Mouse (Mus musculus) embryonic facial prominence, embryonic 15.5 days (tissue): ENCODE results near the gene Cebpa. TPM values are rescaled to one million over a fixed set of nuclear protein-coding genes. Genes with fewer than 3 reads are reported as not detected.

Experiments
- ATAC-seq: fragments of 200-750 bp; cut with Nextera tagmentation; 2 replicates; pipeline ENCODE4 v1.8.0; 2017; ENCODE audit warnings: low read depth, moderate TSS enrichment; ENCODE audit not compliant: insufficient number of reproducible peaks, low FRiP score, low TSS enrichment
- H3K27ac ChIP-seq: fragments of 300-500 bp; sonication (generic); replicated peaks from 2 replicates; pipeline ENCODE4 v1.5.1; 2015; ENCODE audit warnings: mild to moderate bottlenecking, inconsistent platforms
- H3K27me3 ChIP-seq: fragments of 300-500 bp; sonication (generic); 2 replicates; pipeline ENCODE4 v1.6.1; 2015; ENCODE audit warnings: inconsistent platforms
- H3K36me3 ChIP-seq: fragments of 300-500 bp; sonication (generic); 2 replicates; pipeline ENCODE4 v1.6.1; 2015; ENCODE audit warnings: mild to moderate bottlenecking, inconsistent platforms
- H3K4me1 ChIP-seq: fragments of 300-500 bp; sonication (generic); 2 replicates; pipeline ENCODE4 v1.6.1; 2015; ENCODE audit warnings: inconsistent platforms
- H3K4me2 ChIP-seq: fragments of 300-500 bp; sonication (generic); replicated peaks from 2 replicates; pipeline ENCODE4 v1.6.1; 2015; ENCODE audit warnings: mild to moderate bottlenecking, inconsistent platforms
- H3K4me3 ChIP-seq: fragments of 300-500 bp; sonication (generic); replicated peaks from 2 replicates; pipeline ENCODE4 v1.5.1; 2015; ENCODE audit warnings: mild to moderate bottlenecking, inconsistent platforms
- H3K9ac ChIP-seq: fragments of 300-500 bp; sonication (generic); 2 replicates; pipeline ENCODE4 v1.6.1; 2015; ENCODE audit warnings: inconsistent platforms
- H3K9me3 ChIP-seq: fragments of 300-500 bp; sonication (generic); replicated peaks from 2 replicates; pipeline ENCODE4 v1.6.1; 2016; ENCODE audit warnings: inconsistent platforms
- WGBS: fragments of 180-500 bp; shearing (Covaris S2); methylation state at CpG from one replicate; pipeline ENCODE4 v1.1.7; 2015; 5-methylcytosine and 5-hydroxymethylcytosine counted together
- polyA plus RNA-seq: library from polyadenylated mRNA; unstranded; fragments of >200 nt; fragmentation: Nextera tagmentation; extraction: Ambion mirVana; gene quantifications from 2 replicates; pipeline ENCODE4 v1.2.1, GENCODE M21; 2015

The Cebpa gene
- polyA plus RNA-seq, 1 experiment from 2014 or later, result 16.6 TPM

GRCm38 (mm10) chr7:35130059-35130738, 11.1 kb downstream of the Cebpa start:
- Histone ChIP-seq H3K36me3 (no peaks in the 10 kb centered on the region), H3K27me3 (peaks cover 4% of the 10 kb centered on the region; the same call in 1 of the 2 replicates)
- whole genome bisulfite sequencing, result 76% methylated on average over 13 of the region's 13 CpGs

GRCm38 (mm10) chr7:35130888-35131287, 11.8 kb downstream of the Cebpa start:
- 79% methylated on average over 5 of the region's 5 CpGs for WGBS
- no peak for ATAC-seq
- no peak overlapping the region for H3K4me3 ChIP-seq

More at GRCm38 (mm10) chr7:35130059-35130738, 11.1 kb downstream of the Cebpa start:
- ATAC-seq, result no peak
- Histone ChIP-seq H3K4me1 (peaks cover 47% of the 10 kb centered on the region), H3K9ac (no peak overlapping the region), H3K9me3 (no peaks in the 10 kb centered on the region), H3K4me2 (no peak overlapping the region), H3K4me3 (no peak overlapping the region), H3K27ac (peak overlapping the region; percentile 28; the same call in 1 of the 2 replicates)

DNA sequence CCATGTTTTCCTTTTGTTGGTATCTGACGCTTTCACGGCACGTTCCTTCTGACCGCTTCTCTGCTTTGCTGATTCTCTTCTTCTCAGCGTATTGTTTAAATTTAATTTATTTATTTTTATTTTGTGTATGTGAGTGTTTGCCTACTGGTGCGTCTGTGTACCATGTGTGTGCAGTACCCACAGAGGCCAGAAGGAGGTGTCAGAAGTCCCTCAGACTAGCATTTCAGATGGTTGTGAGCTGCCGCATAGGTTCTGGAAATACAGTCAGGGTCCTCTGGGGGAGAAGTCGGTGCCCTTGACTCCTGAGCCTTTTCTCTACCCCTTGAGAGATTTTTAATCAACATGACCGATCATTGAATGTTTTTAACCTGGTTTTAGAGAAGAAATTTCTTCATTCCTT, 12.5 kb downstream of the Cebpa start:
- no peaks in the 10 kb centered on the region for H3K9me3 ChIP-seq
- H3K27me3 ChIP-seq, result peaks cover 4% of the 10 kb centered on the region; the same call in 1 of the 2 replicates
- H3K4me2 ChIP-seq, result no peak overlapping the region
- no peaks in the 10 kb centered on the region for H3K36me3 ChIP-seq
- WGBS, result 95% methylated on average over 9 of the region's 9 CpGs
- peaks cover 51% of the 10 kb centered on the region for H3K4me1 ChIP-seq
- H3K9ac ChIP-seq, result no peak overlapping the region
- no peak for ATAC-seq
- H3K4me3 ChIP-seq, result no peak overlapping the region
- no peak overlapping the region for H3K27ac ChIP-seq

More at GRCm38 (mm10) chr7:35130888-35131287, 11.8 kb downstream of the Cebpa start:
- no peak overlapping the region for H3K9ac ChIP-seq
- H3K9me3 ChIP-seq, result no peaks in the 10 kb centered on the region
- H3K27me3 ChIP-seq, result peaks cover 4% of the 10 kb centered on the region; the same call in 1 of the 2 replicates
- no peak overlapping the region for H3K4me2 ChIP-seq
- H3K27ac ChIP-seq, result no peak overlapping the region
- H3K4me1 ChIP-seq, result peaks cover 51% of the 10 kb centered on the region
- H3K36me3 ChIP-seq, result no peaks in the 10 kb centered on the region

DNA sequence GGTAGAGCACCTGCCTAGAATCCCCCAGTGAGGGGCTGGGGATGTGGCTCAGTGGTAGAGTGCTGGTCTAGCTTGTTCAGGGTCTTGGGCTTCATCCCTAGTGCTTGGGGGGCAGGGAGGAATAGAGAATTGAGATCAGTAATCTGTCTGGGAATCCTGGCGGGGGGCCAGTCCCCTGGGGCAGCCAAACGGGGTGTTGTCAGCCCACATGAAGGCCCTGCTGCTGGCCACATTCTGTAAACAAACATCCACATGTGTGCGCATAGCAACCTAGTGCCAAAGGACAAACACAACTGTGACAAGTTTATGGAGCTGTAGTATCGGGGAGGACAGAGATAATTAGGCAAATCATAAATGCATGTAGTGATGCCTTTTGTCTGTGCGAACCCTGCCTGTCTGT, 15.5 kb downstream of the Cebpa start:
- H3K27me3 ChIP-seq, result 0 out of 2 replicates have a peak, but pooled peaks cover 4% of the 10 kb centered on the region
- no peaks in the 10 kb centered on the region for H3K36me3 ChIP-seq
- no peak overlapping the region for H3K4me2 ChIP-seq
- WGBS, result 17% methylated on average over 5 of the region's 5 CpGs
- no peak for ATAC-seq
- H3K9me3 ChIP-seq, result no peaks in the 10 kb centered on the region
- no peak overlapping the region for H3K4me3 ChIP-seq
- no peak overlapping the region for H3K27ac ChIP-seq
- peaks cover 34% of the 10 kb centered on the region for H3K4me1 ChIP-seq
- no peak overlapping the region for H3K9ac ChIP-seq

DNA sequence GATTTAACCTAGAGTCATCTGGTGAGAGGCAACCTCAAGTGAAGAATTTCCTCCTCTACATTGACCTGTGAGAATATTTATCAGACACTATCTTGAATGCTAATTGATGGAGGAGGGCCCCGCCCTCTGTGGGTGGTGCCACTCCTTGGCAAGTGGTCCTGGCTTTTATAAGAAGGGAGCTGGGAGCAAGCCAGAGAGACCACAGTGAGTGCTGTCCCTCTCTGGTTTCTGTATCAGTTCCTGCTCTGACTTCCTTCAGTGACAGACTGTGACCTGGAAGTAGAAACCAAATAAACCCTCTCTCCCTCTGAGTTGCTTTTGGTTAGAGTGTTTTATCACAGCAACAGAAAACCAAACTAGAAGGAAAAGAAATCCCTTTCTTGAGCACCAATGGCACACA, 18.4 kb downstream of the Cebpa start:
- H3K27me3 ChIP-seq, result no peaks in the 10 kb centered on the region
- no peak overlapping the region for H3K4me3 ChIP-seq
- H3K9ac ChIP-seq, result no peak overlapping the region
- WGBS, result 79% methylated on average over 1 of the region's 1 CpGs
- ATAC-seq, result no peak
- H3K4me2 ChIP-seq, result no peak overlapping the region
- H3K36me3 ChIP-seq, result no peaks in the 10 kb centered on the region
- peaks cover 43% of the 10 kb centered on the region for H3K4me1 ChIP-seq
- H3K9me3 ChIP-seq, result no peaks in the 10 kb centered on the region
- H3K27ac ChIP-seq, result no peak overlapping the region

DNA sequence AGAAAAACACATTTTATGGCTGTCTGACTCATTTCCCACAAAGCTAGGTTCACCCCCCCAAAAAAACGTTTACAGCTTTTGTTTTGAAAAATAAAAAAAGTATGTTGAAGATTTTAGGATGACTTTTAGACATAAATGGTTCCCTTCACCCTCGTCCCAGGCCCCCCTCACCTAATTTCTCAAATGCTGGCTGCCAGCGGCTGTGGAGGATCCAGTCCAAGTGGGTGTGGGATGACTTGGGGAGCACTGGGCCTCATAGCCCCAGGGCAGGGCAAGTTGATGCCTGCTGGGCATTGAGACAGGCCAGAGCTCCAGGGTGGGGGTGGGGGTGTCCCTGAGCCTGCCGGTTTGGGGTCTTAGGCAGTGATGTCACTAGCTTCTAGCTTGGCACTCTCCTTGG, 19.4 kb downstream of the Cebpa start:
- Histone ChIP-seq H3K4me3 (no peak overlapping the region), H3K9me3 (no peaks in the 10 kb centered on the region), H3K4me2 (no peak overlapping the region), H3K27ac (no peak overlapping the region), H3K36me3 (no peaks in the 10 kb centered on the region), H3K9ac (no peak overlapping the region), H3K27me3 (no peaks in the 10 kb centered on the region), H3K4me1 (peaks cover 43% of the 10 kb centered on the region)
- WGBS, result 42% methylated on average over 4 of the region's 4 CpGs
- ATAC-seq, result no peak

GRCm38 (mm10) chr7:35139880-35140279, 20.8 kb downstream of the Cebpa start:
- H3K27ac ChIP-seq, result no peak overlapping the region
- H3K4me1 ChIP-seq, result peaks cover 36% of the 10 kb centered on the region
- H3K4me3 ChIP-seq, result no peak overlapping the region
- no peaks in the 10 kb centered on the region for H3K36me3 ChIP-seq
- 80% methylated on average over 5 of the region's 5 CpGs for whole genome bisulfite sequencing
- no peak for ATAC-seq
- H3K9ac ChIP-seq, result no peak overlapping the region
- no peaks in the 10 kb centered on the region for H3K9me3 ChIP-seq
- no peak overlapping the region for H3K4me2 ChIP-seq
- no peaks in the 10 kb centered on the region for H3K27me3 ChIP-seq

- 44% methylated on average over 5 of the region's 5 CpGs for WGBS
- H3K4me2 ChIP-seq, result no peak overlapping the region
- no peak overlapping the region for H3K4me3 ChIP-seq
- ATAC-seq, result no peak
- no peaks in the 10 kb centered on the region for H3K9me3 ChIP-seq
- H3K27me3 ChIP-seq, result no peaks in the 10 kb centered on the region
- H3K36me3 ChIP-seq, result no peaks in the 10 kb centered on the region
- H3K4me1 ChIP-seq, result peaks cover 29% of the 10 kb centered on the region
- no peak overlapping the region for H3K27ac ChIP-seq
- H3K9ac ChIP-seq, result no peak overlapping the region
These were observed 22.4 kb downstream of the Cebpa start for GRCm38 (mm10) chr7:35141519-35141918.

DNA sequence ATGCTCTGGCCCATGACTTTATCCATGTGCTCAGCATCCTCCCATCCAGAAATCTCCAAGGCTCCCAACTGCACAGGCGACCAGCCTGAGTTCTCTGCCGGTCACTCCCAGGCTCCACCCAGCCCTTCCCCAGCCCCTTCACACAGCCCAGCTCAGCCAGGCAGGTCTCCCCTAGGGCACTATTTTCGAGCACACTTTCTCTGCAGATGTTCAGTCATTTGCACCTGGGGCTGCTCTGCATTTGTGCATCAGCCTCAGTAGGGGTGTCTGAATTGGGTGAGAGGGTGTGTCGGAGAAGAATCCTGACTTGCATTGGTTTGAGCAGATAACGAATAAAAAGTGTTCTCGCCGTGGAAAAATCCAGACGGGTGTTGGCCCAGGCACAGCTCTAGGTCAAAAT, 23.4 kb downstream of the Cebpa start:
- no peak overlapping the region for H3K9ac ChIP-seq
- H3K4me3 ChIP-seq, result no peak overlapping the region
- H3K4me1 ChIP-seq, result peaks cover 29% of the 10 kb centered on the region
- H3K27ac ChIP-seq, result no peak overlapping the region
- no peaks in the 10 kb centered on the region for H3K9me3 ChIP-seq
- no peak overlapping the region for H3K4me2 ChIP-seq
- WGBS, result 62% methylated on average over 8 of the region's 8 CpGs
- ATAC-seq, result no peak
- no peaks in the 10 kb centered on the region for H3K36me3 ChIP-seq
- no peaks in the 10 kb centered on the region for H3K27me3 ChIP-seq

GRCm38 (mm10) chr7:35143864-35144618, 24.9 kb downstream of the Cebpa start:
- 58% methylated on average over 6 of the region's 6 CpGs for WGBS
- Histone ChIP-seq H3K4me3 (no peak overlapping the region), H3K4me2 (no peak overlapping the region), H3K36me3 (no peaks in the 10 kb centered on the region), H3K9ac (no peak overlapping the region), H3K9me3 (no peaks in the 10 kb centered on the region), H3K27ac (no peak overlapping the region), H3K4me1 (peaks cover 20% of the 10 kb centered on the region), H3K27me3 (no peaks in the 10 kb centered on the region)
- no peak for ATAC-seq

DNA sequence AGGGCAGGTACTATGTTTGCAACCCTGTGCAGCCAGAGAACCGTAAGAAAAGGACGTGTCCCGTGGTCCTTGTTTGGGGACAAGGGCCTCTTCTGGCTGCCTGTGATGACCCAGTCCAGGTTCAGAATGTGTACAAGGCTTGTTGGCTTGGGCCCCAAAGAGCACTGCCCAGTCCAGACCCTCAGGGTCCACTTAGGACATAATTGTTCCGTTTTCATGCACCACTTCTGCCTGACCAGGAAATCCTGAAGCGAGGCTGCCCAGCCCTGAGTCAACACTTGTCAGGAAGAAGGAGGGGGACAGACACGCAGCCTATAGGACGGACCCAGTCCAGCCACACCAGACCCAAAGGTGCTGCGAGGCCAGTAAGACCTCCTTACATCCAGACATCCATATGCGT, 26.0 kb downstream of the Cebpa start:
- Histone ChIP-seq H3K4me1 (peaks cover 28% of the 10 kb centered on the region), H3K27ac (no peak overlapping the region), H3K27me3 (no peaks in the 10 kb centered on the region), H3K36me3 (no peaks in the 10 kb centered on the region), H3K4me3 (no peak overlapping the region), H3K9ac (no peak overlapping the region), H3K4me2 (no peak overlapping the region), H3K9me3 (no peaks in the 10 kb centered on the region)
- no peak for ATAC-seq
- 73% methylated on average over 9 of the region's 9 CpGs for WGBS
